Mouse (Mus musculus): ENCODE data around the gene Slc15a2.

Gene Slc15a2

DNA sequence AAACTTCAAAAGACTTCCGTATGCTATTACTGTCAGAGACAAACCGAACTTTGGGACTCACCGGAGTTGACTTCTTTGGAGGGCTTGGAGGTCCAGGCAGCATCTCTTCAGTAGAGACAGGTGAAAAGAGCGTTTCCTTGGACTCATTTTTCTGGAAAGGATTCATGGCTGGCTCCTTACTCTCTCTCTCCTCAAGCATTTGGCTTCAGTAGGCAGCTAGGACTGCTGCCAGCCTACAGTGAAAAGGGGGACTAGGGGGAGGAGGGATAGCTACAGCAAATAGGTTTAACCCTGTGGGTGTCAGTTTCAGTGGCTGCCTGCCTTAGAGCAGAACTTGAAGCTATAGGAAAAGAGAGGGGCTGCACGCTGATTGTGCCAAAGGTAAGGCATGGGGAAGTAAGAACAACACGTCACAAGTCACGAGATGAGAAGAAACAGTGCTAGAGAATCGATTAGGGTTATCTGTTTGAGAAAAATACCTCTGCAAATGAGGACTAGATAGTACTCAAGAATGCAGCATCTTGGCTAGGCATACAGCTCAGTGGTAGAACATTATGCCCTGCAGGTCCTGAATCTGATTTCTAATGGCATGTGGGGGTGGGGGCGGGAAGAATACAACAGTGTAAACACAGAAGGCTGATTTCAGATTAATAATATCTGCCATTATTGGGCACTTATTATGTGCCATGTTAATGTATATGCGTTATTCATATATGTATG is at the start of gene Slc15a2:
Gene Slc15a2 (minus strand): TSS at position 369 of the 720 bp plus-strand sequence.
- DNase-seq: peak; percentile 44

DNA sequence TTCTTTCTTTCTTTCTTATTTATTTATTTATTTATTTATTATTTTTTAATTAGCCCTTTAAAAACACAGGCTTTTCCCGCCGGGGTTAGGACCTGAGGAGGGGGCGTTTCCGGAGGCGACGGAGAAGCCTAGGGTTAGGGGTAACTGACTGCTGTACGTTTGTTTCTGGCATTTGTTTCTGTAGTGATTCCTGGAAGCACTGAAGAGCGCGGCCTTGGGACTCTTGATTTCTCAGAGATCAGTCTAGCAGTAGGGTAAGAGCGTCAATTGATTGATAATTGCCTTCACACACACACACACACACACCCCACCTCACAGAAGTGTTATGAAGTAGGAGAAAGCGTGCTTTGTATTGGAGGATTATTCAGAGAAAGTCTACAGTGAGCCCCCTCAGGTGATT is 44.1 kb upstream of the Slc15a2 start:
- peak; percentile 9 for DNase-seq

GRCm38 (mm10) chr16:36828054-36828786 is 43.5 kb upstream of the Slc15a2 start, which contains the start of gene Iqcb1:
TSS of gene Iqcb1 (plus strand) at chr16:36828385.
- peak; percentile 83 for DNase-seq

- DNase-seq: no peak
These were observed 42.9 kb upstream of the Slc15a2 start for GRCm38 (mm10) chr16:36827611-36828053.

DNA sequence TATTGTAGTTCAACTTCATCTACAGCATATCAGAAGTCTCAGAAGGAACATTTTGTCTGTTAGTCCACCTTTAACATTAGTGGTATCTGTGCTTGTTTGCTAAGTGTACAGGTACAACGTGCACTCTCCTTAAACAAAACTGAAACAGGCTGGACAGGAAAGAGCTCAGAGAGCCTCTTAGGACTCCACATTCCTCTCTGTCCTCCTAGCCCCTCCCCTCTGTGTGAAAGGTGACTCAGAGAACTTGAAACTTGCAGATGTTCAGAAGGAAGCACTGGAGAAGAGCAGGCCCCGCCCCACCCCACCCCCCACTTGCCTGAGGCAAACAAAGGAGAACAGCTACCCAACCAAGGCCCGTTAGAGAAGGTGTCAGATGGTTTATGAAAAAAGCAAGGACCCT is 36.7 kb upstream of the Slc15a2 start:
- DNase-seq: no peak

DNA sequence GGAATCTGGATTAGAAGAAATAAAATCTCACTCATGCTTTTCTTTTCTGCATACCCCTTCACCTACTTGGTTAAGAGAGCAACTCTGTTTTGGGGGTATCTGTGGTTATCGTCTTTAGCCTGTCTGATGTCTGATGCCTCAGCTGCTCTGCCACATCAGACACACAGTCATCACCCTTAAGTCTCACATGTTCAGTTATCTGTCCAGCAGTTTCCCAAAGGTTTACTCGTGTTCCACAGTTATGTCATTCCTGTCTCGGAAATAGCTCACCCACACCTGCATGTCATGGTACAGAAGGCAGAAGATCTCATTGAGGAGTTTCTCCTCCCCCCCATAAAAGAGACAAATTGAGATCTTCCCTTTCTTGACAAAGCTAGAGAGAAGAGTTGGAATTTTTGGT is 36.0 kb upstream of the Slc15a2 start:
- no peak for DNase-seq

- DNase-seq: no peak
These were observed 35.3 kb upstream of the Slc15a2 start for GRCm38 (mm10) chr16:36820016-36820415.

DNA sequence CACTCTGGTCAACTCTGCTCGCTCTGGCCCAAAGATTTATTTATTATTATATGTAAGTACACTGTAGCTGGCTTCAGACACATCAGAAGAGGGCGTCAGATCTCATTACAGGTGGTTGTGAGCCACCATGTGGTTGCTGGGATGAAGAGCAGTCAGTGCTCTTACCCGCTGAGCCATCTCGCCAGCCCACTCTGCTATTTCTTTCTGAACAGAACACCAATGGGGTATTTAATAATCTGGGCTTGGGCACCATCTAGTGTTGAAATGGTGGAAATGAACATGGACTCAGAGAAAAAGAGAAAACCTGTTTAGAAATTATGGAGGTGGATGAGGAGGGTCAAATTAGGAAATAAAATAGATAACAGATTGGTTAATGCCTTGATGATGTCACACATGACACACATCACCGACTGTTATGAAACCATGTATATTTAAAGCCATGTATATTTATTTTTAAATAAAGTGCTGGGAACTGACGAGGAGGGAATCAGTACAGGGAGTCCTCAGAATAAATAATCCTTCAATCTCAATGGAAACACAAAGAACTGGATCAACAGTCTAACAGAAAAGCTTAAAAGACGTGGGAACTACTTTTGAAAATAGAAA is 32.7 kb upstream of the Slc15a2 start:
- peak; percentile 89 for DNase-seq

- no peak for DNase-seq
These were observed 32.2 kb upstream of the Slc15a2 start for GRCm38 (mm10) chr16:36816916-36817315.

DNA sequence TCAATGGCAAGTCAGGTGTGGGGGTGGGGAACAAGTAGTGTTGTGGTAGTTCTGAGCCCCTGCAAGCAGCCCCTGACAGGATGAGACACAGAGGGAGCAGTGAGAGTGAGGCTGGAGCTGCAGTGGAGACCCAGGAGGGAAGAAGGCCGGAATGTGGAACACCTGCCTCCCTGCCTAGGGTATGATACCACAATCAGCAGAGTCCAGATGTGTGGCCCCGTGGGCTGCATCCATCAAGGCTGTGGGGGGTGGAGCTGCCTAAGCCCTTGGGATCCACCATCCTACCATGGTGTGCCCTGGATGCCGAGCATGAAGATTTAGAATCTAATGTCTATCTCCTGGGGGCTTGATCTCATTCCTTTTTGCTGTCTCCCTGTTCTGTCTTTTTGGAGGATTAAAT is 28.9 kb upstream of the Slc15a2 start:
- no peak for DNase-seq

DNA sequence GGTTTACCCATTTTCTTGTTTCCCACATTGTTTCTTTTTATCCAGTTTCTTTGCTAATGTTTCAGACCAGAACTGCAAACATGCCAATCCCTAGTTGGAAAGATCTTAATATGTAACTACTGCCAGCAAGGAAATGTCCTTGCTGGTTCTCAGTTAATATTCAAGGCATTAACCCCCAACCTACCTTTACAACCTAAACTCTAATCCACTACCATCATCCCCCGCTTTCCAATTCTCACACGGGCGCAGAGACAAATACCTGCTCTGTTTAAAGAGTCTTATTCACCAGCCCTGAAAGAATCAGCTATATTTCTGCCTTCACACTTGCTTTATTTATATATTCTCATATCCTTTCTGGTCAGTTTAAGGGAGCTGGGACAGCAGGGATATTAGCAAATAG is 23.9 kb upstream of the Slc15a2 start:
- DNase-seq: no peak

- no peak for DNase-seq
These were observed 17.6 kb upstream of the Slc15a2 start for GRCm38 (mm10) chr16:36802361-36802760.

DNA sequence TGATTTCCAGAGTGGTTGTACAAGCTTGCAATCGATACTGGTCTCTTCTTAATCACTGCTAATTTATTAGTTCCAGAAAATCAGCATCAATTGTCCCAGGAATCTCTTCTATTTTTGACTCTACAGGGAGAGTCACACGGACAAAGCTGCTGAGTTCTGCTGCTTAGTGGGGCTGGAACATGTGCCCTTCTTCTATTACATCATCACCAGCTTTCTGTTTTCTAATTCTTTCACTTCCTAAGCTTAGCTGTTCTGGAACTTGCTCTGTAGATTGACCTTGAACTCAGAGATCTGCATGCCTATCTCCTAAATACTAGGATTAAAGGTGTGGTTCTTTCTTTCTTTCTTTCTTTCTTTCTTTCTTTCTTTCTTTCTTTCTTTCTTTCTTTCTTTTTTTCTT is 13.6 kb upstream of the Slc15a2 start:
- no peak for DNase-seq

- DNase-seq: no peak
These were observed 10.2 kb upstream of the Slc15a2 start for GRCm38 (mm10) chr16:36794976-36795375.

- DNase-seq: no peak
These were observed 5.4 kb upstream of the Slc15a2 start for GRCm38 (mm10) chr16:36790166-36790565.

DNA sequence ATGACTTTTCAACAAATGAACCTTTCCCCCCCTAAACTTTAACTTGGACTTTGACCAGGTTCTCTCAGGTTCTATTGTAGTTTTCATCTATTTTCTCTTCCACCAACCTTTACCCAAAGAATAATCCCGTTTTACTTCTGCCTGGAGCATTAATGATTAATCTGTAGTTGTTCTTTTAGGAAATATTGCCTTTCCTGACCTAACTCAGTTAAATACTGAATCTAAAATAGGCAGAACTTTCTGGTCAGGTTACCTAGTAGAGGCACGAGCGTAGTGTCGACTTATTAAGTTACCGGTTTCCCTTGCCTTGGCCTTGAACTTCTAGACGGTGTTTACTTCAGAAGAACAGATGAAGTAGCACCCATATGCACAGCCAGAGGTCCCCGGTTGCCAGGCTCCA is 1.7 kb upstream of the Slc15a2 start:
- DNase-seq: no peak

- DNase-seq: peak; percentile 8
These were observed 616 bp downstream of the Slc15a2 start for GRCm38 (mm10) chr16:36784146-36784545.

GRCm38 (mm10) chr16:36775658-36776057 is 9.1 kb downstream of the Slc15a2 start:
- DNase-seq: peak; percentile 71

DNA sequence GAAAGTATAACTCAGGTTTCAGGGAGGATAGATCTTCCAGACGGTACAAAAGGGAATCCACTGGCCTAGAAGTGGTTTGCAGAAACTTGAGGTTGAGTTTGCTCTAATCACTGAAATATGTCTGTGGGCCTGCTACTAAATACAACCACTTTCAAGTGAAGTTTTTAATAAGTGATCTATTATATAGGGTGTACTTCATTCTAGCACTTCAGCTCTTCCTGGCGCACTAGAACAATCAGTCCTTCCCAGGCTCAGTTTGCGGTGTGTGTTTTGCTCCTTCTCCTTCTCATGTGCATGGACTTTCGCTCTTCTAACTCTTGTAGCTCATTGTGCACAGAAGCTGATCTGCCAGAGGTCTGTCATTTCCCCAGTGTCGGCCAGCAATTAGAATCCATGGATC is 11.8 kb downstream of the Slc15a2 start:
- no peak for DNase-seq

DNA sequence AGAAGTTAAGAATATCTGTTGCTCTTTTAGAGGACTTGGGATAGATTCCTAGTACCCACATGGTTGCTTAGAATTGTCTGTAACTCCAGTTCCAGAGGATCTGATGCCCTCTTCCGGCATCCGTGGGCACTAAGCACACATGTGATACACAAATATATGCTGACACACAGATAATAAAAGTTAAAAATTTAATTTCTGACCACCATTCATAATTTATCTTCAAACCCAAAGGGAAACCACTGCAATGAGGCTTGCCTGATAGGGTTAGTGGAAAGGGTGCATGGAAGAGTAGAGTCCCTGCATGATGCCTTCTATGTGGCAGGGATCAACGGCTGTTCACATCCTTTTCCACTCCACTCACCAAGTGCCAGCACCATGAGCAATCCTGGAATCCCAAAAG is 13.1 kb downstream of the Slc15a2 start:
- no peak for DNase-seq

GRCm38 (mm10) chr16:36771244-36771643 is 13.5 kb downstream of the Slc15a2 start:
- no peak for DNase-seq

GRCm38 (mm10) chr16:36770830-36771229 is 13.9 kb downstream of the Slc15a2 start:
- peak; percentile 25 for DNase-seq

DNA sequence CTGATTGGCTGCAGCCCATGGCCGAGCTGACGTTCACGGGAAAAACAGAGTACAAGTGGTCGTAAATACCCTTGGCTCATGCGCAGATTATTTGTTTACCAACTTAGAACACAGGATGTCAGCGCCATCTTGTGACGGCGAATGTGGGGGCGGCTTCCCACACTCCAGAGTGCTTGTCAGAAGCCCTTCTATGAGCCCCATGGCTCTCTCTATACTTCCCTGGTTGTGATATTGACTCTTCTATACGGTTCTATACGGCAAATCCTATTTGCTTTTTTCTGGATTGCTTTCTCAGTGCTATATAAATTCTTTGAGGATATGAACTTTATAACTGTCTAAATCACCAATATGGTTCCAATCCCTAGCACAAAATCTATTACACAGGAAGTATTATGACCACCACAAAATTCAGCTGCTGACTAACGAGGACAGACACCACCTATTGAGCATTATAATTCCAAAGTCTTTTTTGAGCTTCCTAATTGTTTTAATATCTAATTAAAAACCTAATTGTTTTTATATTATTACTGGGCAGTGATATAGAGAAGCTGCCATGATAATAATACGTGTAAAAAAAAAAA is 14.5 kb downstream of the Slc15a2 start:
- peak; percentile 16 for DNase-seq

- no peak for DNase-seq
These were observed 32.8 kb downstream of the Slc15a2 start for GRCm38 (mm10) chr16:36751979-36752378.
